ENCODE assay signal across 18 mouse cellular contexts in the genomic region with DNA sequence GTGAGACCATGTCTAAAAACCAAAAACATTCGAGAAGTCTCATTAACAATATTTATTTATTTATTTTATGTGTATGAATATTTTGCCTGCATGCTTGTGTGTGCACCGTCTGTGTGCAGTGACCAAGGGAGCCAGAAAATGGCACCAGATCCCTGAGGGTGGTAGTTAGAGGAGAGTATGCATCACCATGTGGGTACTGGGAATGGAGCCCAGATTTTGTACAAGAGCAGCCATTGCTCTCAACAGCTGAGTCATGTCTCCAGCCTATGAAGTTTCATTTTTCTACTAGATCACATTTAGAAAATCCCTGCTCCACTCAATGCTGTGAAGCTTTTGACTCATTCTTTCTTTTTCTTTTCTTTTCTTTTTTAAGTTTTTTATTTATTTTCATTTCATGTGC. TPM values are rescaled to one million over a fixed set of nuclear protein-coding genes. Genes with fewer than 3 reads are reported as not detected.
DNase-seq lines count a peak whose midpoint lies in the region; ATAC-seq and TF ChIP-seq lines count a peak whose summit lies in the region.
"Had no signal": no experiment of that assay in that cellular context is flagged by ENCODE, and none has a peak within 500 bp of the region (broad histone marks: within the 10 kb centered on the region; RNA-seq: fewer than 3 reads in every experiment).

No protein-coding gene starts in this region.

- intact Hi-C loops in left cerebral cortex, adult 2 months (cut with DNase I), result no loop called here

- no peak overlapping the region for H3K4me2 ChIP-seq in forebrain, embryonic 14.5 days (ENCODE audit: low read length)
- H3K4me2 ChIP-seq: hindbrain, embryonic 13.5 days had no signal

- 84% methylated on average over 2 of the region's 2 CpGs for WGBS in forebrain, embryonic 14.5 days
- 90% methylated on average over 2 of the region's 2 CpGs for WGBS in forebrain, embryonic 10.5 days

- no peaks in the 10 kb centered on the region for H3K36me3 ChIP-seq in forebrain, embryonic 14.5 days (ENCODE audit: control insufficient read depth, insufficient read depth, low read length)
- no peaks in the 10 kb centered on the region for H3K36me3 ChIP-seq in forebrain, embryonic 10.5 days (replicated peaks)
- H3K36me3 ChIP-seq: hindbrain, embryonic 13.5 days had no signal

- no peaks in the 10 kb centered on the region for H3K27me3 ChIP-seq in forebrain, embryonic 14.5 days (replicated peaks; ENCODE audit: control insufficient read depth, insufficient read depth, low read length)
- no peaks in the 10 kb centered on the region for H3K27me3 ChIP-seq in forebrain, embryonic 10.5 days (ENCODE audit: poor library complexity, severe bottlenecking)
- H3K27me3 ChIP-seq: hindbrain, embryonic 13.5 days had no signal

- ATAC-seq in forebrain, embryonic 14.5 days, result no peak

- no peak overlapping the region for H3K4me3 ChIP-seq in forebrain, embryonic 14.5 days (ENCODE audit: low read depth, low read length)
- H3K4me3 ChIP-seq in forebrain, embryonic 10.5 days, result no peak overlapping the region
- no peak overlapping the region for H3K4me3 ChIP-seq in left cerebral cortex, adult 2 months
- H3K4me3 ChIP-seq: erythroblast, embryonic 14.5 days; gastrocnemius, adult 2 months; heart, adult 2 months; hindbrain, embryonic 13.5 days had no signal

- H3K9me3 ChIP-seq in forebrain, embryonic 14.5 days (replicated peaks; ENCODE audit: control insufficient read depth, low read length), result no peaks in the 10 kb centered on the region
- H3K9me3 ChIP-seq in forebrain, embryonic 10.5 days, result no peaks in the 10 kb centered on the region
- H3K9me3 ChIP-seq: hindbrain, embryonic 13.5 days had no signal

- peak; percentile 54 for DNase-seq in forebrain, embryonic 14.5 days (ENCODE audit: low spot score)
- no peak for DNase-seq in forebrain, embryonic 10.5 days (ENCODE audit: extremely low spot score, low spot score)
- peak; percentile 54 to 55 for DNase-seq in left cerebral cortex, adult 18-20 months (ENCODE audit: low spot score in 2 of 2)
- no peak for DNase-seq in left cerebral cortex, adult 2 months (ENCODE audit: extremely low spot score in 1 of 2, low spot score in 2 of 2)
- DNase-seq in Muller cell, postnatal 12 days (ENCODE audit: inconsistent ontology term), result peak; percentile 59
- DNase-seq in right cerebral cortex, postnatal 10 days (ENCODE audit: low spot score in 2 of 2), result peak; percentile 53 to 58
- no peak for DNase-seq in yolk sac, embryonic 10.5 days (ENCODE audit: low spot score)
- DNase-seq: adrenal gland, postnatal 25 days; cerebellum, postnatal 25 days; gastrocnemius, adult 2 months; heart, adult 2 months; kidney, adult 18-20 months; kidney, postnatal 14 days; liver; lung, adult 18-20 months; midbrain, embryonic 14.5 days had no signal

- H3K4me1 ChIP-seq in forebrain, embryonic 14.5 days (ENCODE audit: control insufficient read depth, insufficient read depth, low read length), result no peaks in the 10 kb centered on the region
- H3K4me1 ChIP-seq in forebrain, embryonic 10.5 days, result peaks cover 1% of the 10 kb centered on the region; the same call in 1 of the 2 replicates

- no peak overlapping the region for H3K27ac ChIP-seq in forebrain, embryonic 14.5 days (ENCODE audit: low read depth, low read length)
- no peak overlapping the region for H3K27ac ChIP-seq in forebrain, embryonic 10.5 days
- H3K27ac ChIP-seq in left cerebral cortex, adult 2 months, result no peak overlapping the region; the same call in 1 of the 2 replicates
- H3K27ac ChIP-seq: gastrocnemius, adult 2 months; heart, adult 2 months; hindbrain, embryonic 13.5 days had no signal

- H3K9ac ChIP-seq in forebrain, embryonic 14.5 days (ENCODE audit: low read length), result no peak overlapping the region
- H3K9ac ChIP-seq: hindbrain, embryonic 13.5 days had no signal

- TF ChIP-seq CTCF in left cerebral cortex, adult 2 months (IDR thresholded peaks at IDR 0.05), result no peak

RNA-seq across cellular contexts. Expression of a gene that starts 23.8 kb away (rescaled TPM):
- 50.8 and 64.9 TPM in 2 replicates for polyA plus RNA-seq in forebrain, embryonic 14.5 days (2014; fragmentation: Nextera tagmentation; extraction: Ambion mirVana)
- 42.8 and 48.2 TPM in 2 replicates for polyA plus RNA-seq in forebrain, embryonic 10.5 days (2016; fragmentation: Nextera tagmentation; extraction: Ambion mirVana)
- 1,000 to 10,000 TPM; 1,009 to 1,025 TPM for total RNA-seq in left cerebral cortex, adult 18-20 months (2021)
- 1,000 to 10,000 TPM; 1,018 to 1,116 TPM for total RNA-seq in left cerebral cortex, adult 2 months (2021)

Comparison
In these comparisons a context has a peak if more than half of its experiments do, and no peak if none do; other contexts are left out.
1. DNase-seq: peak in forebrain, embryonic 14.5 days (single experiment), left cerebral cortex, adult 18-20 months (2 of 2), Muller cell, postnatal 12 days (single experiment) and right cerebral cortex, postnatal 10 days (2 of 2); none in forebrain, embryonic 10.5 days (single experiment), left cerebral cortex, adult 2 months (0 of 2) and yolk sac, embryonic 10.5 days (single experiment).